Mouse (Mus musculus): ENCODE measurements around the gene Piwil4.
"Not testable (repeated sequence)": the region's sequence is repeated elsewhere in the genome, so short reads cannot be mapped to it uniquely, and the experiment has no call there.

Piwil4 gene

DNA sequence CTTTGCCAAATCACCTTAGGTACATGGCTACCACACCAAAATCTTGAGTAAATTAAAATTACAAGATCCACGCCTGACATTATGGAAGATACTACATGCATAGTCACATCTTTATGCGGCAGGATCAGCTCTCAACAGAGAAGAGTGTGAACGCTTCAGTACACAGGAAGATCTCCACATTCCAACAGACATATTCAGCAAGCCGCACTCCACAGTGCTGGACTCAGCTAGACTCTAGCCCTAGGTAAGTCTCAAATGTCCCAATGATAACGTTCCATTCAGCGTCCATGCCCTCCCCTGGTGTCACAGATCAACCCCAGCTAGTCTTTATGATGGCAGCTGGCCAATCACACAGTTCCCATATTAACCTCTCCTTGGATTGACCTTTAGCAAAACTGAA lies 14.5 kb downstream of the Piwil4 start:
- no peak for DNase-seq (ENCODE audit: low spot score)

DNA sequence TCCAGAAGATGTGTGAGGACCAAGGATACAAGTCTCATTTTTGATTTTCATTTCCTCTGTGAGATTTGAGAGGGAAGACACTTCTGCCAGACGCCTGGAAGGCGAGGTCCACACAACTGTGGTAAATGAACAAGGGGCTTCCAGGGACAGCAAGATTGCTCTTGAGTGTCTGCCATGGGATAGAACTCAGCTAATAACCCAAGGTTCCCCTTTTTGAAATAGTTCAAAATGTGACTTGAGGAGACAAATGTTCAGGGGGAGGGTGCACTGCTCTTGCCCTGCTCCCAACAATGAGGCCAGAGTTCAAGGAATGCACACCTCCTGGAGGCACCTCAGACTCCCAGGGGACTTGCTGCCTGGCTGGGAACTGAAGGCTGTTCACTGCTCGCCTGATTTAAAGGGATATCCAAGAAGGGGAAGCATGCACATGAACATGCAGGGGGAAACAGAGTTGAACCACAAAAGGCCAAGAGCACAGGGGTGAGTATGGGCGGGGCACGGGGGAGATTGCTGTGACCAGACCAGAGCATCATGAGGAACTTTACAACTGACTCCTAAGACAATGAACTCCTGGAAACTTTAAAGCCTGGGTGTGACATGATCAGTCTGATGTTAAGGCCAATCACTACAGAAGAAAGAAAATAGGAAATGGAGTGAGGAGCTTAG lies 15.6 kb downstream of the Piwil4 start:
- no peak for DNase-seq (ENCODE audit: low spot score)

DNA sequence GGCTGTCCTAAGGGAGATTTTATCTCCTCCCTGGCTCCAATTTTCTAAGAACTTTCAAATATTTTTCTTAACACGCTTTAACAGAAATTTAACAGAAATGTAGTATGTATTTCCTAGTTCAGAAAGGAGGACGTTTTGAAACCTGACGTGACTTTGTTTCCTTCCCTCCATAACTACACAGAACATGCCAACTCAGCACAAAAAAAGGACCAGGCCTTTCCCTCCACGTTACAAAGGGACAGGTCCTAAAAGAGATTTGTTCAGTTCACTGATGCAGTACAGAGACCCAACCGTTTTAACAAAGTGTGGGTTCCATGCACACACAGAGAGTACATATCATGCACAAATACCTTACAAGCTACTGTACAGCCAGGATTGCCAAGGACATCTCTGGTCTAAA lies 18.9 kb downstream of the Piwil4 start:
- DNase-seq (ENCODE audit: low spot score) = no peak

DNA sequence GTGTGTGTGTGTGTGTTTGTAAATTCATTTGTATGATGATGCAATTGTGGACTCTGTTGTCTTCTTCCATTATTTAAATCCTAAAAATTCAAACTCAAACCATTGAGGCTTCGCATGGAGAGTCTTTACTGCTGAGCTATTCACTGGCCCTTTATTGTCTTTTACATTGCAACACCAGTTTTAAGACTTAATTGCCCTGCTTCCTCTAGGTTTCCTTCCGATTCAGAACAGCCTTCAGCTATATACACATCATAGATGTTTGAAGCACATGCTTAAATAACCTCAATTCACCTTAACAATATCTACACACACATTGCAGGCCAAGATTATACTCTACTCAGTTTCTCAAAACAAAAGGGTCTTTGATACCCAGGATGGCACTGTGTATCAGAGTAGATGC lies 20.1 kb downstream of the Piwil4 start:
- DNase-seq (ENCODE audit: low spot score) = no peak

DNA sequence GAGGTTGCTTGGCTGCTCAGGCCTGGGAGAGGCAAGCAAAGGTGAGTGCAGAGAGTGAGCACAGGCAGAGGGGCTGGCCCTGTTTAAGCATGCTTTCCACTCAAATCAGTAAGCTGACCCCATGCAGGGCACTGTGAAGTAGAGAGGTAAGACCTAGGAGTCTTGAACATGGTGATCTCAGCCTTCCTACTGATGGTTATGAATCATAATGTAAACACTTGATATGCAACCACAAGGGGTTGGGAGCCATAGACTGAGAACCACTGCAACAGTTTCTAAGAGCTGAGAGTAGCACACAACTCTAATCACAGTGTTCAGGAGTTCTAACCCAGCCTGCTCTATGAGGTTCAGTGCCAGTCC lies 22.2 kb downstream of the Piwil4 start:
- no peak for DNase-seq (ENCODE audit: low spot score)

DNA sequence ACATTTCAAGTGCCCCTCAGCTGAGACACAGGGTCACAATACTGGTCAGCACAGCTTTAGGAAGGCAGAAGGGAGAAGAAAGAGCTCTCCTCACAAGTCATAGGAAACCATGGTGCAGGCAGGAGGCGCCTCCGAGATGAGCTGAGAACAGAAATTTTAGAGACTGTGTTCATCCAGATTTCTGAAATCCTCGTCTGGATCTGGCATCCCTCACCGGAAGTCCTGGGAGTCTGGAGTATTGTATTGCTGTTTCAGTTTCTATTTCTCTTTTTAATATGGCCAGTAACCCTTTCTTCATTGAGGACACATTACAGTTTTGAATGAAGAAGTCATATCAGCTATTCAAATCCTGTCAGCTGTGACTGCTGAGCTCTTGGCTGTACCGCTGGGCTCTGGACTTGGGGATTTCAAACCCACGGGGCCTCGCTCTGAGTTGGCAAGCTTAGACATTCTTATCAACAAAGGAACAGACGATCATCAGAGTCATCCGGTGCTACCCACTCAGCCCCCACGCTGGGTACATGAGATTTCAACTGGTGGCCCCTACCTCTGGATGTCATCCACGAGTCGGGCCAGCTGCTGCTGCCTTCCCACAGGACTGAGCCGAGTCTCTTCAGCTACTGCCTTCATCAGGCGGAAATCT lies 22.7 kb downstream of the Piwil4 start:
- no peak for DNase-seq (ENCODE audit: low spot score)

DNA sequence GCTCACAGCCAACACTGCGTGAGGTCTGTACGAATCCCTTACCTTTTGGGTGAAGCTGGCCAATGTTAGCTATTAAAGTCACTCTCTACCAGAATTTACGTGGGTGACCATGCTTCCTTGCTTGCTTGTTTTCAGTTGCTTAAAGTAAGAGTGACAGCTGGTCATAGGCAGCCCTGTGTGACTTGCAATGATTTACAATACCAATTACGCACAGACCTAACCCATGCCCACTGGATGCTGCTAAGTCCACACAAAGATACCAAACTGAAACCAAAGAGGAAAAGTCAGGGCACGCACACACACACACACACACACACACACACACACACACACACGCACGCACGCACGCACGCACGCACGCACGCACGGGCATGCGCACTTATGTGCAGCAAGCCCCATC lies 25.3 kb downstream of the Piwil4 start:
- no peak for DNase-seq (ENCODE audit: low spot score)

DNA sequence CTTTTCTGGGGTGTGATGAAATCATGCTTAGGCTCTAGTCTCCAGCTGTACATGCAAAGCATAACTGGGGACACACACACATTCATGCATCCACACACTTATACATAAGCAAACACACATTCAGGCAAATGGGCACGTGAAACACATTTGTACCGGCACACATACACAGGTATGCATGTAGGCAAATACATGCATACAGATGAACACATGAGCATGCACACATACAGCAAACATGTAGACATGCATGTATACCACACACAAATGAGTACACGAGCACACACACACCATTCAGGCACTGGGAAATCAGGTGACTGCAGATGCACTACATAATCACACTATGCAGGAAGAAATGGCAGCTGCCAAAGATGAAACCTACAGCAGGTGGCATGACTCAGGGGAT lies 29.6 kb downstream of the Piwil4 start:
- DNase-seq (ENCODE audit: low spot score) = no peak

DNA sequence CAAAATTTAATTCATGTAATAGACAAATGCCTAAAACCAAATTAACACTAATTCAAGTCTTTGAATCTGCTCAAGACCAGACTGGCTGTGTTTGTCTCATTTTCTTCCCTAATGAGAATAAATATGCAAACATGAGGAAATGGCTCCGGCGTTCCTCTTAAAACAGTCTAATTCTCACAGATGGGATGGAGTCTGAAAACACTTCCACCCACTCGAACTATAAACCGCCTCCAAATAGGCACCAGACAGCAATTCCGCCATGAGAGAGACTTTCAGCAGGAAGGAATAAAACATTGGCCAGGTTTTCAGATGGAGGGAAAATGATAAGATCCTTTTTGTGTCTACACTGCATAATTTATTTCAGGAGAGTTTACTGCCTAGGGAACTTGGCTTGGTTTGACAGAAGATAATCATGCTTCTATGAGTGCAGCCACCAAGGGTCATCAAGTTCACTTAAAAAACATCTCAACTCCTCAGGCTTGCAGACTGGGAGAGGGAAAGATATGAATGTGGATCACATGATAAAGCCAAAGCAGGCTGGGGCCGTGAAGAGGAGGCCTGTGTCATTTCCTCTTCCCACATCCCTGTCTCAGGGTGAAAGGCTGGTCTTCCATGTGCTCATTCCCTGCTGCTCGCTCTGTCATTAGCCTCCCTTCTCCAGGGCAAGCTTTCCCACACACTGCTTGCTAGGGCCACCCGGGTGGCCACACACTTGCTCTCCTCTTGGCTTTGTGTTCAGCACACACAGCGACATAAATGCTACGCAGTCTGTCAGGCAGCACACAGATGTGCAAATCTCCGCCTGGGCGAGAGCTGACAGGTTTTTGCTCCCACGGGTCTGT lies 35.0 kb downstream of the Piwil4 start:
- DNase-seq (ENCODE audit: low spot score) = no peak

DNA sequence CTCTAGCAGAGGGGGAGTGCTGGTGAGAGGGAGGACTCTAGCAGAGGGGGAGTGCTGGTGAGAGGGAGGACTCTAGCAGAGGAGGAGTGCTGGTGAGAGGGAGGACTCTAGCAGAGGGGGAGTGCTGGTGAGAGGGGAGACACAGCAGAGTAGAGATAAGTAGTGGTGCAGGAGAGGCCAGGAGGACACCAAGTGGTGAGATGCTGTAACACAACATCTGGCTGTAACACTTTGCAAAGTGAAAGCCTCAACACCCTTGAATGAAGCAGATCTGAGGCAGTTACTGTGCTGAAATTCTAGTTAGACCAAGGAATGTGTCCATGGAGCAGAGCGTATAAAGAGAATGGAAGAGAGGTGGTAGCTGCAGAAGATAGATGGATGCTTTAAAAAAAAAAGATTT lies 39.7 kb downstream of the Piwil4 start:
- DNase-seq (ENCODE audit: low spot score) = not testable (repeated sequence)

DNA sequence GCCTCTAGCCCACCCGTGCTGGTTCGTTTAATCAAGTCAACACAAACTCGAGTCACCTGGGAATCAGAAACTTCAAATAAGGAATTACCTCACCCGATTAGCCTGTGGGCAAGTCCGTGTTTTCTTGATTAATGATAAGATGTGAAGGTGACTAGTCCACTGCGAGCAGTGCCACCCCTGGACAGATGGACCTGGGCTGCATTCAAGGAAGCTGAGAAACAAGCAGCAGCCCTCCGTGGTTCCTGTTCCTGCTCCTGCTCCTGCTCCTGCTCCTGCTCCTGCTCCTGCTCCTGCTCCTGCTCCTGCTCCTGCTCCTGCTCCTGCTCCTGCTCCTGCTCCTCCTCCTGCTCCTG lies 41.3 kb downstream of the Piwil4 start:
- no peak for DNase-seq (ENCODE audit: low spot score)

DNA sequence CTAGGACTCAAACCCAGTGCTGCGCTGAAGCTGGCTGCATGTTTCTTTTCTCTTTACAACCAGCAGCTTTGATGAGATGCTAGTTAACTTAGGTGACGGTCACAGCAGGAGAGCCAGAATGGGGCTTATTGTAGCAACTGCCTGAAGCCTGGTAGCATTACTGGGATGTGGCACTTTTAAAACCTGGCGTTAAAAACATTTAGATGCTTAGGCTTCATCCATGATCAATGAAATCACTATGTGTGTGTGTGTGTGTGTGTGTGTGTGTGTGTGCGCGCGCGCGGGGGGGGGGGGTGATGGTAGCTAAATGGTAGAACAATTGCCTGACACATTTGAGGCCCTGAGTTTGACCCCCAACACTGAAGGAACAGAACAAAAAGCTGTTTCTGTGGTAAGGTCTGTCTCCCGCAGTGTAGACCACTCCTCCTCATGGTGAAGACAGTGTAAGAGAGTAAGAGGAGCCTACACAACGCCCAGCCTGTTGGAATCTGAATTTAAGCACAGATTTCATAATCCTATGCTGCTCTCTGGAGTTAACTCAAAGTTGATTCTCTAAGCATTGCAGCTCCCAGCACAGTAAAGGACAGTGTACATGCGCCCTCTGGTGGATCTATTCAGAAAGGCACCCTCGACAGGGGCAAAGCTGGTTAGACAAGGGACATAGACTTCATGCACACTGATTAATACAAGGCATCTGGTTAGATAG lies 41.8 kb downstream of the Piwil4 start:
- peak; percentile 82 for DNase-seq (ENCODE audit: low spot score)

DNA sequence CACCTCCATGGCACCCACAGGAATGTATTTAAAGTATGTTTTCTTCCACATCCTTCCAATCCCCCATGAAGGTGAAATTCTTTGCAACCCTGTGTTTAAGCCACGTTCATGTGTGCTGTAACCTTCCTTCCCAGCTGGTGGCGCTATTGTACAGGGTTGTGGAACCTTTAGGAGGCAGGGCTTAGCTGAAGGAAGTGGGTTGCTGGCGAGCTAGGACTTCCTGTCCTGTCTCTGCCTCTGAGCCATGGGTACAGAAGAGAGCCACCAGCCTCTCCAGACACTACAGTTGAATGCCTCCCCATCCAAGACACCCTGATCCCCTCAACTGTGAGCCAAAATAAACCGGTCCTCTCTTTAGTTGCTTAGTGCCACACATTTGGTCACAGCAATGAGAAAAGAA lies 42.6 kb downstream of the Piwil4 start:
- DNase-seq (ENCODE audit: low spot score) = no peak

DNA sequence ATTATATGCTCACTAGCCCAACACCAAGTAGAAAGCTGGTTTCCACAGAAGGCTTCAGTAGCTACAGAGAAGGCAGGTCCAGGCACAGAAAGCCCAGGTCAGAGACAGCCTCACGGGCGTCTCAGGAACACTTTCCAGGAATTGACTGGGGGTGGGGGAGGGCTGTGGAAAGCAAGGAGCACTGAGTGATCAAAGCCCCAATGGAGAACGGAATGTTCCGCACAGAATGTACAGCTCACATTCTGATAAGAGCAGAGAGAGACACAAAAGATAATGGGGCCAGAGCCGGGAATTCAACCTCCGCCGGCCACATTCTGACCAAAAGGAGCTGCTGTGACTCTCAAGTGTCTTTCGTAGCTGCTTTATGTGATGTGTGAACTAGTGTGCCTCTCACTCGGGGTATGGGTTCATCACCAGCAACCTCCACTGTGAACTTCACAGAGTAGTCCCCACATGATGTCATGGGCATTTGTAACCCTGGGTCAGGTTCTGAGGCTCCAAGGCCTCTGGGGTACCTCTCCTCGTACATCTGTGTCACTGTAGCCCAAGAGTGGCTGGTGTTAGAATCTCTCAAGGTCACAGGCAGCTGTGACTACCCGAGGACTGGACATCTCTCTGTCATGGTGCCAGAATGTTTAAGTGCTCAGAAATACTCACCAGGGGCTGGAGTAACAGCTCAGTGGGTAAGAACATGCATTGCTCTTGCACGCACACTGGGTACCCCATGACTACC lies 51.0 kb downstream of the Piwil4 start:
- DNase-seq (ENCODE audit: low spot score) = no peak

DNA sequence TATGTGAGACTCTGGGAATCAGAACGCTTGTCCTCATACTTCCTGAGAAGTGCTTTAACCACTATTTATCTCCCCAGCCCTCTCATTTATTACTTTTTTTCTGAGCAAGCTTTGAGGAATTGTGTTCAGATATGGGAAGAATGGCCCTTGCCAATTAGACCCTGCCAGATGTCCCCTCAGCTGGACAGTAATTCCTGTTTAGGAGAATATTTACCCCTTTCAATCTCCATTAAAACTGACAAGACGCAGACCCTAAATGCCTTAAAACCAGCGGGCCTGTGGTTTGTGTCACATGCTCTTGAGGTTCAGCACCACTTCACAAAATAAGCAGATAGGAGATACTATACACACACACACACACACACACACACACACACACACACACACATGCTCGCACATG lies 56.2 kb downstream of the Piwil4 start:
- no peak for DNase-seq (ENCODE audit: low spot score)

DNA sequence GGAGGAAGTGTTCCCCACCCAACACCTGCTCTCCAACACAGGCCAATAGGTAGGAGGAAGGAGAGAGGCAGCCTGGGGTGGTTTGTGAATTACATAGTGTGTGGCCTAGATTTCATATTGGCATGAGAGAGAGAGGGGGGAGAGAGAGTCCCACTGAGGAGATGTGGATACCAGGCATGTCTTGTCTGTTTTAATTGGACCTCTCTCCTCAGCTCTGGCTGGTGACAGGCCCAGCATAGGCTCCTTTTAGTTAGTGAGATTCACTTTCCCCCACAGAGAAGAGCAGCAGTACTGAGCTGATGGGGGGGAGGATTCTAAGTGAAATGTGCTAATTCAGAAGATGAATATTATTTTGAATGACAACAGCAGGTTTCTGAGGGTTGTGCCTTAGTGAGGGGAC lies 57.8 kb downstream of the Piwil4 start:
- no peak for DNase-seq (ENCODE audit: low spot score)

DNA sequence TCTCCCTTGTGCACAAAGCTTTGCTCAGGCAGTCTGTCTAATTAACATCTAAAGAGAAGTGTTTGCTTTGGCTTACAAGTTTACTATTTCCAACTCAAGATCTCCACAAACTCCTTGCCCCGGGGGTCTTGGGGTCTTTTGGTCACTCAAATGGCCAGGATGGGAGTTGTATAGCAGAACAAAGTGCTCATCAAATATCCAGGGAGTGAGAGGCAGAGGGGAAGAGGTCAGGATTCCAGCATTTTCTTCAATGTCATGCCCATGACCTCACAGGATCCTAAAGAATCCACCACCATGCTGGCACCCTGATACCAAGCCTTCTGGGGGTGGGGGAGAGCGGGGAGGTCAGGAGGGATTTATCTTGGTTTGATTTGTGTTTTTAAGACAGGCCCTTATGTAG lies 59.9 kb downstream of the Piwil4 start:
- DNase-seq (ENCODE audit: low spot score) = no peak

DNA sequence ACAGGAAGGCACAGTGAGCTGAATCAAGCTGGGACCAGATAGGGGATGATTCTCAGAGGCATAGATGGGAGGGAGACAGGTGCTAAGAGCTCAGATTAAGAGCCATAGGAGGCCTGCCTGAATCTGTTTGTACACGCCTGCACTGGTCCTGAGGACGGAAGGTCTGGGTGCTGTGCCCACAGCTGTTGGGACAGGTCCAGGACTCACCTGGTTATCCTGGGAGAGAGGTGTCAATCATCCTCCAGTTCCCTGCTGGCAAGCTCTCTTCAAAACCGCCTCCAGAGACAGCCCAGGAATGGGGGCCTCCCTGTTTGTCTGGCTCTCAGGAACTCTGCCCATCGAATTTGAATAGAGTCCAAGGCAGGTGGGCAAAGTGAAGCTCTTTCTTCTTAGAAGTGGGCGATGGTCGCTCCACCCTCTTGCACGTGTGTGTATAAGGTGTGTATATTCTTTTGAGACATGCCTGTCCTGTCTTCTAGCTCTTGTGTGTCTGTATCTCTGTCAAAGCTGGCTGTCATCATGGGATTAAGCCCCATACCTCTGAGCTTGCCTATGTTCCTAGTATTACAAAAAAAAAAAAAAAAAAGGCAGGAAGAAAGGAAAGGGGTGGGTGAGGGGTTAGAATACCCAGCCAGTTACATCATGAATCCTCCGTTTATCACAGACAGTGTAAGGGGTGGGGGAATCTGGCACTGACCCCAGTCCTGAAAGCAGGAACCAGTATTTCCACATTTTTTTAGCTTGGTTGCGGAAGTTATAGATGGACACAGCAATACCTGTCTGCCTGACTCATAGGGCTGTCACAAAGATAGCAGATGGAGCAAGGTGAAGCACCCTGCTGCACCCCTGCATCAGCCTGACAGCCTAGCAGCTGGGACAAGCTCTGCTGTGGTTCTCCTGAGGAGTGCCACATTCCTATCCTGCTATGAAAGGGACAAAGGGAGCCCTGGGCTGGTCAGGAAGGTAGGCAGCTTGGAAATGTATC lies 64.5 kb downstream of the Piwil4 start:
- DNase-seq (ENCODE audit: low spot score) = no peak

DNA sequence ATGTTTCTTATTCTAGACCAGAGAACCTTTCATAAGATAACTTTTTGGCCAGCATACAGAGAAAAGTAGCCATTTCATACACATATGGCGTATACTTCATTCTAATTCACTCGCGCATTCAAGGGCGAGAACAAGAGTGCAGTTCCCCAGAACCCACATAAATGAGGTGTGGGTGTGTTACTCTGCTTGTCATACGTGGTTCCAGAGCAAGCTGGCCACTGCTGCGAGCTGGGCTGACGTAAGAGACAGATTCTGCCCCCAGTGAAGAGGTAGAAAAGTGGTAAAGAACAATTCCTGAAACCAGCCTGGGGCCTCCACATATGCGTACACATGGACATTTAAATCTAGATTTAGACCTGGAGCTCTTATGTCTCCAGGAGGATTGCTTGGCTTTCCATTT lies 66.0 kb downstream of the Piwil4 start:
- no peak for DNase-seq (ENCODE audit: low spot score)

DNA sequence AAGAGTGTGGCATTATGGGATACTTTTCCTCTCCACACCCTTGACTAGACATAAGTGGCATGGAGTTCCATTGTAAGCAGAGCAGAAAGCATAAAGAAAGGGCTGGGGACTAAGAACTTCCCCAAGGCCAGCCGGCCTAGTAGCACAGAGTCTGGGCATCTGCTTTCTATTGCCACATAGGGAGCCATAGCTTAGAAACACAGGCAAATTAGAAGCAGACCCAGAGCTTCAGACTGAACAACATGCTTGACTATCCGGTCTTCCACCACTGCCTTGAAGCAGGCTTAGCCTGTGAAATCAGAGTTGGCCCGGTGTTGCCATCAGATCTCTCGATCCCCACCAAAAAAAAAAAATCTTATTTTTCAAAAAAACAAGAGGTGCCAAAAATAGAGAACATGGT lies 67.4 kb downstream of the Piwil4 start:
- DNase-seq (ENCODE audit: low spot score) = no peak

DNA sequence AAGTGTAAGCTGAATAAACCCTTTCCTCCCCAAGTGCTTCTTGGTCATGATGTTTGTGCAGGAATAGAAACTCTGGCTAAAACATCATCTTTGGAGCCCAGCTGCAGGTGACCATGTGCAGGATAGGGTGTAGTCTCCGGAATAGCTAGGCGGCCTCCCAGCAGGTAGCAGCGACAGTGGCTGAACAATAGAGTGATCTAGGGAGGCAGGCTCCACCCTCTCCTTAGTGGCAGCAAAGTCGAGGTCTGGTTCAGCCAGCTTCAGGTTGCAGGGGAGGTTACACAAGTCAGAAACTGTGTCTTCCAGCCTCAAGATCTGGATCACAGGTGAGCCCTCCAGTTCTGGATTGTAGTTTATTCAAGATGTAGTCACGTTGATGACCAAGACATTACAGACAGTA lies 68.6 kb downstream of the Piwil4 start:
- not testable (repeated sequence) for DNase-seq (ENCODE audit: low spot score)
